Mouse (Mus musculus): ENCODE measurements around the gene Theg. TPM values are rescaled to one million over a fixed set of nuclear protein-coding genes. Genes with fewer than 3 reads are reported as not detected.
A peak's percentile ranks its signal among the peaks of the same experiment; 100 is the strongest.

Theg gene
- polyA plus RNA-seq, 1 experiment = 0.18 TPM

- DNase-seq (ENCODE audit: low read depth in 1 of 2, low spot score in 2 of 2) = no peak
- peaks cover 2% of the 10 kb centered on the region; the same call in 1 of the 2 replicates for H3K36me3 ChIP-seq (ENCODE audit: control insufficient read depth, insufficient read depth, low read length)
Observed at GRCm38 (mm10) chr10:79535431-79535830, 51.7 kb downstream of the Theg start.

GRCm38 (mm10) chr10:79534426-79534825 is 52.7 kb downstream of the Theg start:
- H3K4me3 ChIP-seq (ENCODE audit: extremely low read depth, insufficient read depth, insufficient read length) = no peak overlapping the region
- H3K36me3 ChIP-seq (ENCODE audit: control insufficient read depth, insufficient read depth, low read length) = no peaks in the 10 kb centered on the region
- H3K27me3 ChIP-seq (ENCODE audit: control insufficient read depth, insufficient read depth, low read length) = no peaks in the 10 kb centered on the region
- 85% methylated on average over 2 of the region's 2 CpGs for WGBS
- peaks cover 5% of the 10 kb centered on the region; the same call in 1 of the 2 replicates for H3K4me1 ChIP-seq (ENCODE audit: control insufficient read depth, insufficient read depth, insufficient read length)
- DNase-seq (ENCODE audit: low read depth in 1 of 2, low spot score in 2 of 2) = no peak
- H3K27ac ChIP-seq (ENCODE audit: insufficient read depth, low read length) = no peak overlapping the region
- TF ChIP-seq POLR2A (IDR thresholded peaks at IDR 0.05; ENCODE audit: low read depth, low read length) (no peak), CTCF (IDR thresholded peaks at IDR 0.05; ENCODE audit: extremely low read depth, insufficient read depth, insufficient read length, insufficient replicate concordance) (no peak)

More at GRCm38 (mm10) chr10:79535431-79535830, 51.7 kb downstream of the Theg start:
- Histone ChIP-seq H3K27me3 (ENCODE audit: control insufficient read depth, insufficient read depth, low read length) (no peaks in the 10 kb centered on the region), H3K4me1 (ENCODE audit: control insufficient read depth, insufficient read depth, insufficient read length) (peaks cover 5% of the 10 kb centered on the region; the same call in 1 of the 2 replicates), H3K27ac (ENCODE audit: insufficient read depth, low read length) (no peak overlapping the region), H3K4me3 (ENCODE audit: extremely low read depth, insufficient read depth, insufficient read length) (no peak overlapping the region)
- no peak for TF ChIP-seq CTCF (IDR thresholded peaks at IDR 0.05; ENCODE audit: extremely low read depth, insufficient read depth, insufficient read length, insufficient replicate concordance)
- no peak for TF ChIP-seq POLR2A (IDR thresholded peaks at IDR 0.05; ENCODE audit: low read depth, low read length)
- 90% methylated on average over 1 of the region's 1 CpGs for WGBS

GRCm38 (mm10) chr10:79533126-79533911 is 53.8 kb downstream of the Theg start, which contains the start of gene Plpp2:
TSS of gene Plpp2 (minus strand) at chr10:79533796.
- 2% methylated on average over 49 of the region's 52 CpGs for WGBS
- Histone ChIP-seq H3K36me3 (ENCODE audit: control insufficient read depth, insufficient read depth, low read length) (no peaks in the 10 kb centered on the region), H3K4me1 (ENCODE audit: control insufficient read depth, insufficient read depth, insufficient read length) (peaks cover 5% of the 10 kb centered on the region; the same call in 1 of the 2 replicates), H3K27me3 (ENCODE audit: control insufficient read depth, insufficient read depth, low read length) (no peaks in the 10 kb centered on the region), H3K4me3 (ENCODE audit: extremely low read depth, insufficient read depth, insufficient read length) (peak within 1 kb of the TSS; percentile 80), H3K27ac (ENCODE audit: insufficient read depth, low read length) (no peak within 1 kb of the TSS)
- no peak for TF ChIP-seq POLR2A (IDR thresholded peaks at IDR 0.05; ENCODE audit: low read depth, low read length)
- TF ChIP-seq CTCF (IDR thresholded peaks at IDR 0.05; ENCODE audit: extremely low read depth, insufficient read depth, insufficient read length, insufficient replicate concordance) = peak; percentile 48; the same call in 1 of the 2 replicates
- DNase-seq (ENCODE audit: low read depth in 1 of 2, low spot score in 2 of 2) = peak in 1 of 2 experiments; percentile 74

GRCm38 (mm10) chr10:79532678-79533077 is 54.5 kb downstream of the Theg start:
- no peak for TF ChIP-seq POLR2A (IDR thresholded peaks at IDR 0.05; ENCODE audit: low read depth, low read length)
- TF ChIP-seq CTCF (IDR thresholded peaks at IDR 0.05; ENCODE audit: extremely low read depth, insufficient read depth, insufficient read length, insufficient replicate concordance) = no peak
- H3K4me3 ChIP-seq (ENCODE audit: extremely low read depth, insufficient read depth, insufficient read length) = peak overlapping the region; percentile 80; the same call in 1 of the 2 replicates
- peaks cover 5% of the 10 kb centered on the region; the same call in 1 of the 2 replicates for H3K4me1 ChIP-seq (ENCODE audit: control insufficient read depth, insufficient read depth, insufficient read length)
- DNase-seq (ENCODE audit: low read depth in 1 of 2, low spot score in 2 of 2) = no peak
- H3K27ac ChIP-seq (ENCODE audit: insufficient read depth, low read length) = no peak overlapping the region
- H3K36me3 ChIP-seq (ENCODE audit: control insufficient read depth, insufficient read depth, low read length) = no peaks in the 10 kb centered on the region
- no peaks in the 10 kb centered on the region for H3K27me3 ChIP-seq (ENCODE audit: control insufficient read depth, insufficient read depth, low read length)
- WGBS = 56% methylated on average over 3 of the region's 3 CpGs

GRCm38 (mm10) chr10:79531593-79531992 is 55.5 kb downstream of the Theg start:
- 92% methylated on average over 3 of the region's 3 CpGs for WGBS
- no peak for DNase-seq (ENCODE audit: low read depth in 1 of 2, low spot score in 2 of 2)
- Histone ChIP-seq H3K27me3 (ENCODE audit: control insufficient read depth, insufficient read depth, low read length) (no peaks in the 10 kb centered on the region), H3K4me3 (ENCODE audit: extremely low read depth, insufficient read depth, insufficient read length) (no peak overlapping the region), H3K27ac (ENCODE audit: insufficient read depth, low read length) (no peak overlapping the region), H3K4me1 (ENCODE audit: control insufficient read depth, insufficient read depth, insufficient read length) (peaks cover 5% of the 10 kb centered on the region; the same call in 1 of the 2 replicates), H3K36me3 (ENCODE audit: control insufficient read depth, insufficient read depth, low read length) (no peaks in the 10 kb centered on the region)
- no peak for TF ChIP-seq POLR2A (IDR thresholded peaks at IDR 0.05; ENCODE audit: low read depth, low read length)
- no peak for TF ChIP-seq CTCF (IDR thresholded peaks at IDR 0.05; ENCODE audit: extremely low read depth, insufficient read depth, insufficient read length, insufficient replicate concordance)

GRCm38 (mm10) chr10:79530721-79531120 is 56.4 kb downstream of the Theg start:
- no peak for DNase-seq (ENCODE audit: low read depth in 1 of 2, low spot score in 2 of 2)
- WGBS = 96% methylated on average over 13 of the region's 13 CpGs

More at GRCm38 (mm10) chr10:79530721-79531120, 56.4 kb downstream of the Theg start:
- Histone ChIP-seq H3K27ac (ENCODE audit: insufficient read depth, low read length) (no peak overlapping the region), H3K4me3 (ENCODE audit: extremely low read depth, insufficient read depth, insufficient read length) (no peak overlapping the region), H3K36me3 (ENCODE audit: control insufficient read depth, insufficient read depth, low read length) (no peaks in the 10 kb centered on the region), H3K27me3 (ENCODE audit: control insufficient read depth, insufficient read depth, low read length) (no peaks in the 10 kb centered on the region), H3K4me1 (ENCODE audit: control insufficient read depth, insufficient read depth, insufficient read length) (peaks cover 5% of the 10 kb centered on the region; the same call in 1 of the 2 replicates)
- TF ChIP-seq CTCF (IDR thresholded peaks at IDR 0.05; ENCODE audit: extremely low read depth, insufficient read depth, insufficient read length, insufficient replicate concordance) (no peak), POLR2A (IDR thresholded peaks at IDR 0.05; ENCODE audit: low read depth, low read length) (no peak)

Data from spleen, adult 2 months (tissue).